Comparison of ENCODE assay signal across 12 mouse cellular contexts in genomic region chr1:53069726-53070514, GRCm38 (mm10). TPM values are rescaled to one million over a fixed set of nuclear protein-coding genes. Genes with fewer than 3 reads are reported as not detected.
"Had no signal": no experiment of that assay in that cellular context is flagged by ENCODE, and none has a peak within 500 bp of the region (broad histone marks: within the 10 kb centered on the region; RNA-seq: fewer than 3 reads in every experiment).

No protein-coding gene starts in this region.

- H3K9ac ChIP-seq: kidney, embryonic 15.5 days; limb, embryonic 13.5 days; midbrain, embryonic 13.5 days; neural tube, embryonic 15.5 days had no signal

- H3K27me3 ChIP-seq: kidney, embryonic 15.5 days; limb, embryonic 13.5 days; midbrain, embryonic 13.5 days; neural tube, embryonic 15.5 days had no signal

- H3K9me3 ChIP-seq: kidney, embryonic 15.5 days; limb, embryonic 13.5 days; midbrain, embryonic 13.5 days; neural tube, embryonic 15.5 days had no signal

- H3K36me3 ChIP-seq: kidney, embryonic 15.5 days; limb, embryonic 13.5 days; midbrain, embryonic 13.5 days; neural tube, embryonic 15.5 days had no signal

- H3K4me1 ChIP-seq: kidney, embryonic 15.5 days; limb, embryonic 13.5 days; midbrain, embryonic 13.5 days; neural tube, embryonic 15.5 days had no signal

- ATAC-seq: midbrain, embryonic 13.5 days had no signal

- H3K4me3 ChIP-seq: kidney, embryonic 15.5 days; limb, embryonic 13.5 days; midbrain, embryonic 13.5 days; myocyte; neural tube, embryonic 15.5 days had no signal

- DNase-seq: kidney, postnatal 14 days; left cerebral cortex, postnatal 4 days; lung, postnatal 36 days; right cerebral cortex, adult 18-20 months; right cerebral cortex, postnatal 25 days had no signal

- H3K27ac ChIP-seq: kidney, embryonic 15.5 days; limb, embryonic 13.5 days; midbrain, embryonic 13.5 days; neural tube, embryonic 15.5 days had no signal

- H3K4me2 ChIP-seq: kidney, embryonic 15.5 days; limb, embryonic 13.5 days; midbrain, embryonic 13.5 days; neural tube, embryonic 15.5 days had no signal

RNA-seq across cellular contexts. Expression of gene Mstn, which starts 8.5 kb away (rescaled TPM):
- total RNA-seq: megakaryocyte progenitor cell, adult 5-6 weeks had no signal
- polyA plus RNA-seq: small intestine, adult 2 months had no signal
